Mouse (Mus musculus) heart, adult 2 months (tissue): Measurements from ENCODE around the gene Gga3.

Experiments
- CTCF ChIP-seq: fragments of 200-600 bp; IDR thresholded peaks from 2 replicates; pipeline ENCODE4 v1.8.1; 2022; ENCODE audit warnings: antibody characterized with exemption, mild to moderate bottlenecking, moderate library complexity
- POLR2A ChIP-seq: fragments of 200-500 bp; IDR thresholded peaks from 2 replicates; pipeline ENCODE4 v1.6.1; 2011; ENCODE audit warnings: mild to moderate bottlenecking, low read depth, low read length, control low read depth; ENCODE audit not compliant: insufficient read depth

DNA sequence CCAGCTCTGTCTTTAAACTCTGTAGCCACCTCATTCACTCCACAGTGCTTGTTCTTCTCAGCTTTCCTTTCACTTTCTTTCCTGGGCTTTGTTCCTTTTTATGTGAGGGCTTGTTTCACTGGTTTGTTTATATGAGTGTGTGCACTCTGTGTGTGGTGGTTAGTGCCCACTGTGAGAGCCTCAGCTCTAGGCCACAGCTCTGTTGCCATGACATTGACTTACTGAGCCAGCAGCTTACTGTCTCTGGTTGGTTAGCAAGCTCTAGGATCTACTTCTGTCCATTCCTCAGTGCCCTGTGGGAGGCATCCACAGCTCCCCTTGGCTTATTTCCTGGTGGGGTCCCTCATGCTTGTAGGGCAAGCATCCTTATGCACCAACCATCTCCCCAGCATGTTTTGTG lies 24.8 kb downstream of the Gga3 start:
- TF ChIP-seq CTCF (no peak), POLR2A (no peak)
